Mouse (Mus musculus) layer of hippocampus, adult 2 months (tissue): Measurements from ENCODE around the gene Sema3c. TPM values are rescaled to one million over a fixed set of nuclear protein-coding genes. Genes with fewer than 3 reads are reported as not detected.
"Not testable (repeated sequence)": the region's sequence is repeated elsewhere in the genome, so short reads cannot be mapped to it uniquely, and the experiment has no call there.

Experiments used
- DNase-seq, 2 experiments: peaks; one replicate each; pipeline ENCODE4 v3.0.0; 2022; ENCODE audit warnings: low spot score in 2 of 2
- H3K27ac ChIP-seq: fragments of 200-600 bp; 2 replicates; pipeline ENCODE4 v1.8.1; 2022
- H3K4me3 ChIP-seq: fragments of 200-600 bp; 2 replicates; pipeline ENCODE4 v1.8.1; 2022; ENCODE audit warnings: mild to moderate bottlenecking
- CTCF ChIP-seq: fragments of 200-600 bp; conservative IDR thresholded peaks from 2 replicates; pipeline ENCODE4 v1.8.1; 2022; ENCODE audit warnings: antibody characterized with exemption, mild to moderate bottlenecking, moderate library complexity
- long read RNA-seq, 2 experiments: library from polyadenylated mRNA; stranded (forward); transcript quantifications; one replicate each; pipeline ENCODE4 v2.0.0; 2021; ENCODE audit warnings: borderline mapping rate in 2 of 2
- total RNA-seq, 2 experiments: library from RNA; stranded (reverse); gene quantifications; 2 replicates each; pipeline ENCODE4 v1.2.3; 2021

Sema3c gene
- 10 to 100 TPM; 17.1 to 19.7 TPM for total RNA-seq
- long read RNA-seq, experiment 1, full-length matches to known transcripts, result 16 of 20 reads
- long read RNA-seq, experiment 1, partial matches to known transcripts, result 3 of 20 reads
- long read RNA-seq, experiment 1, other reads (novel, unspliced or antisense), result 1 of 20 reads
- long read RNA-seq, experiment 2, full-length matches to known transcripts, result 16 of 18 reads
- long read RNA-seq, experiment 2, partial matches to known transcripts, result 1 of 18 reads
- long read RNA-seq, experiment 2, other reads (novel, unspliced or antisense), result 1 of 18 reads

DNA sequence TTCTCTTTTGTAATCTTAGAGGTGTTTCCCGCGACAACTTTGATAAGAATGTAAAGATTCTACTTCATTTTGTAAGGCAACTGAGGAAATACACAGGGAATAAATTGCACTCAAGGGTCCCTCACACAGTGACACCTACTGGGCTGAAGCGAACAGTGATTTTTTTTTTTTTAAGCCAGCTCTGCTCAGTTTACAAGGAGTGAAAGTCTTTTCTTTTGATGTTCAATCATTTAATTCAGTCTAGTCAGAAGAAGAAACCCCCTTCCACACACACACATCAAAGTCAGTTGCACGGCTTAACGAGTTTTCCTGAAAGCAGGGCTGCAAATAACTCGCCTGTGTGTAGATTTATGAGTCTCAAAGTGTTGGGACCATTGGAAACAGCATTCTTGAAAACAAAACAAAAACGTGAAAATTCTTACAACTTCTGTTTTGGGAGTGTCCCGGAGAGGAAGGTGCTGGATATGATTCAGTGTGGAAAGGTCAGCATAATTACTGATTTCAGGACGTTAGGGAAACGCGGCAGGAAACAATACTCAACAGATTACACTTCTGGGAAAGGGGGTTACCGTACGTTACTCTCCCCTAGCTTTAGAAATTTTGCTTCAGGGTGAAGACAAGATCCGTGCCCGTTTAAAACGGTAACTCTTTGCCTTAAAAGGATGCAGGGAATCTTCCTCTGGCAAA lies at the start of gene Sema3c:
TSS of gene Sema3c (plus strand) at position 588 of the 687 bp plus-strand sequence.
- peak within 1 kb of the TSS; percentile 71; the same call in 1 of the 2 replicates for H3K27ac ChIP-seq
- peak; percentile 82 for TF ChIP-seq CTCF
- peak within 1 kb of the TSS; percentile 69 for H3K4me3 ChIP-seq
- DNase-seq, result no peak

DNA sequence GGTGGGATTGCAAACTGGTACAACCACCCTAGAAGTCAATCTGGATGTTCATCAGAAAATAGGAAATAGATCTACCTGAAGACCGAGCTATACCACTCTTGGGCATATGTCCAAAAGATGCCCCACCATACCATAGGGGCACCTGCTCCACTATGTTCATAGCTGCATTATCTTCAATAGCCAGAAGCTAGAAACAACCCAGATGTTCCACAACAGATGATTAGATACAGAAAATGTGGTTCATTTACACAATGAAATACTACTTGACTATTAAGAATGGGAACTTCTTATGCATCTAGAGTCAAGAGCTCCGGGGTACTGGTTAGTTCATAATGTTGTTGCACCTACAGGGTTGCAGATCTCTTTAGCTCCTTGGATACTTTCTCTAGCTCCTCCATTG lies 42.9 kb upstream of the Sema3c start:
- H3K27ac ChIP-seq, H3K4me3 ChIP-seq, DNase-seq: not testable (repeated sequence)

DNA sequence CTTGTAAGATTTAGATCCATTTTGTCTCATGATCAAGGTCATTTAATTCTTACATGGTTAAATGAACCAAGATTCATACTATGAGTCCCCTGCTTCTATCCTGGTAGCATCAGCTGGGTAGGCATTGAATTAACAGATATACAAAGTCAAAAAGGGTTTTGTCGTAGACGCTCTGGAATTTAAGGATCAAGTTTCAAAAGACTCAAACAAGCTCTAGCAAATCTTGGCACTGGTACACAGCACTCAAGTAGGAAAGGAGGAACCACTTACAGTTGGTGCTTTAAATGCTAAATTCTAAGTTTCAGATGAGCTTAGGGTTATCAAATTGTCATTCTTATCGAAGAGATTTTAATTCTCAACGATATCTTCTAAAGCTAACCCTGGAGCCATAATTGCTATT lies 30.9 kb upstream of the Sema3c start:
- no peak overlapping the region for H3K4me3 ChIP-seq

DNA sequence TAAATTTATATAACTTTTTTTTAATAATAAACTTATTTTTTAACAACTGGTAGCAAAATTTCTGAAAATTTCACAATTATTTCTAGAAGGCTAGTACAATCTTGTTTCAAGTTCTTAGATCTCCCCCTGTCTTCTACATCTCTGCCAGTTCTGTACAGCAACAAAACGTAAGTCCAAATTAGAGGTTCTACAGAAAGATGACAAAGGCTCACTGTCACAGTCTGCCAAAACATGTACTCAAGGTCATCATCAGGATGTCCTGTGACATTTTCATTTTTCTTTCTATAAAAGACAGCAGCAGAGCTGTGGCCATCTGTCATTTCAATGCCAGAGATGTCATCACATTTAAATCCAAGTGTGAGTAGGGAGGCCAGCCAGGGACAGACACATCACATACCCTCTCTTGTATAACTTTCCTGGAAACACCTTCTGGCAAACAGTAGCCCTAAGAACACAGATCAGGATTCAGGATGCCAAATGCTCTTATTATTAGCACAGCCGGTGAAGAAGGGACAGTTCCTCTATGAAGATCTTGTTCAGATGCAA lies 29.1 kb upstream of the Sema3c start:
- H3K4me3 ChIP-seq, result no peak overlapping the region
- DNase-seq, result no peak
- no peak overlapping the region for H3K27ac ChIP-seq
- TF ChIP-seq CTCF, result no peak

More for the DNA sequence above, 30.9 kb upstream of the Sema3c start:
- DNase-seq, result no peak
- no peak overlapping the region for H3K27ac ChIP-seq
- no peak for TF ChIP-seq CTCF

DNA sequence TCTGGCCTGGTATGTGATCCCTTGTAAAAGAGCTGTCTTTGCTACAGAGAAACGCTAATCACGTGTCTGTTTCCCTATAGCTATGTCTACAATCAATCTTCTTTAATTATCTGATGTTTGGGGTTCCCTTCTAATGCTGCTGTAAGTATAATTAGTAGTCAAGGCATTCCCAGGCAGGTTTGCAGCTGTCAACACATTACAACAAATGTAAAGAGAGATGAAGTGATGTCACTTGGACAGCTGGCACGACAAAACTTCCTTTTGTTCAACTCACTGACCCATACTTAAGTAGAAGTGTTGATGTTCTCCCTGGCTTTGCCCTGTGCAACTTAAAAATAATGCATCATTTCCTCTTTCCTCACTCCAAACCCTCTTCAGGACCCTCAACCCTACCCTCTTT lies 22.4 kb upstream of the Sema3c start:
- no peak for TF ChIP-seq CTCF
- H3K27ac ChIP-seq, result no peak overlapping the region
- DNase-seq, result no peak
- no peak overlapping the region for H3K4me3 ChIP-seq

DNA sequence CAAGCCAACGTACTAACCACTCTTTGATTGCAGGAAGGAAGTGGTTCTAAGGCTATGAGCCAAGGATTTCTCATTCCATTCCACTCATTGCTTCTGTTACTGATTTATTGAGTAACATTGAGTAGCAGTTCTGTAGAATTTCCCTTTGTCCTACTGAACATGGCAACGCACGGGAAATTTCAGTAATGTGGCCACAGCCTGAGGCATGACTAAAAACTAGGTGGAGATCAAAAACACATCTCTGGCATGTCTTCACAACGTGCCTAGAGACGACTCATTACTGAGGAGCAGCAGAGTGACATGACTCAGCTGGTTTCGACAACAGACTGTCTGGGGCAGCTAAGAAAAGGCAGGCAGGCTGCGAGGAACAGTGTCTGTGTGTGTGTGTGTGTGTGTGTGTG lies 18.0 kb upstream of the Sema3c start:
- no peak overlapping the region for H3K4me3 ChIP-seq
- H3K27ac ChIP-seq, result no peak overlapping the region
- no peak for TF ChIP-seq CTCF
- no peak for DNase-seq

DNA sequence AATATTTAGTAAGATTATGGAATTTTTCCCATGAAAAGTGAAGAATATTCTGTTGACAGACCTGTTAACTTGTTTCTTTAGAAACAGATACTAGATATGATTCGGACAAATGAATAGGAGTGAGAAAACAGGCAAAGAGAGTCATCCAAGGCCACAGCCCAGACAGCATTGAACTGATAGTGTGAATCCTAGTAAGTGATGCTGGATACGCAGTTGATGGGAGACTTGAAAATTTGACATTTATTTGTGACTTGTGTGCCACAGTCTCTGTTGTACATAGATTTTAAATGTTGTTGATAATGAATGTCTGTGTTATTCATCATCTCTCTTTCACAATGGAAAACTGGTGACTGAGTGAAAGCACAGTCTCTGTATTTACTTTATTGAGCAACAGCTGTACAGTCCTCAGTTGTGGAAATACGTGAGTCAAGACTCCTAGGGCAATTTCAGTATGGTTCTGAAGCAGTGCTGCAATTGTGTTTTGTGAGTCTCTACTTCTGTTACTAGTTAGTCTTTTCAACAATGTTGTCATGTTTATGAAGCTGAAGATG lies 17.3 kb upstream of the Sema3c start:
- H3K4me3 ChIP-seq, result no peak overlapping the region
- DNase-seq, result no peak
- TF ChIP-seq CTCF, result no peak
- H3K27ac ChIP-seq, result no peak overlapping the region

DNA sequence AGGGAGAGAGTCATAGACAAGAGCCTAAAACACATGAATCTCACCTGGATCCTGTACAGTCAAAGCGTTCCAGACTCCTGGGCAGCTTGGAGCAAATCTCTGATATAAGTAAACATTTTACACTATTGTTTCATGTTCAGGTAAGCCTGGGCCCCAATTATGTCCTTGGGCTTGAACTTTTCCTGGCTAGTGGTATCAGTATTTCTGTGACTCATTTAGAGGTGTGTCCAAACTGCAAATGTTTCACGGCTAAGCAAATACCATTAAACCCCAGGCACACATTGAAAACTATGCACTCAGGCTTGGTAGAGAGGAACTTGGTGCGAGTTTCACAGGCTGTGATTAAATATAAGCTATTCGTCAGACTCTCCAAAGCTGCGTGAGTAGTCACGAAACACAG lies 2.5 kb upstream of the Sema3c start:
- Histone ChIP-seq H3K4me3 (no peak overlapping the region), H3K27ac (no peak overlapping the region)
- no peak for TF ChIP-seq CTCF

DNA sequence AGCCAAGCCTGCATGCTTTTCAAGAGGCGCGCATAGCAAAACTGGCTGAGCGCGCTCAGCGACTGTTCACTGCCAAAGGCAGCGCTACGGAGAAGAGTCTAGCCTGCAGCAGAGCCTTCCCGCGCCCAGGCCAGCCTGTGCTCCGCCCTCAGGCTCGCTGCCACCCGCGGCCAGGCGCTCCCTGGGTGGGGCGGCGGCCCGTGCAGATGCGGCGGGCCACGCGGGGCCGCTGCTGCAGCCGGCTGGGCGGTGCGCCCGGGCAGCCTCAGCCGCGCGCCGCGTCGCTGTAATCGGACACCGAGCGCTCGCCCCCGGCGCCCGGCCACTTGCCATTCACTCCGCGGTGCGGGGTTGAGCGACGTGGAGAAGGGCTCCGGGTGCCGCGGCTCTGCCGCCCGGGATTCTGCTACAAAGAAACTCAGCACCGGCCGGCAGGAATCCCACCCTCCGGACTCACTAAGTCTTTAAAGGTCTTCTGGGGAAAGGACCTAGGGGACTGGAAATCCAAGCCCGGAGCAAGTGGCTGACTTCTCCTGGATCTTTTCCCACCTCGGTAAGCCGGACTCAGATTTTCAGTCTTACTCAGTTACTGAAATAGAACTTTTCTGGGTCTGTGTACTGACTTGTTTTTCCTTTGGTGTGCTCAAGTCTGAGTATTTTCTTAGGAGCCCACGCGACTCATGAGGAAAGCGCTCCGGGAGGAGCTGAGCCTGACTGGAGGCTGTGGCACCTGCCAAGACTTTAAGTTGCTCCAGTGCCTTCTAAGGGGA lies 517 bp downstream of the Sema3c start:
- peak in 1 of 2 experiments; percentile 36 for DNase-seq
- TF ChIP-seq CTCF, result no peak

More for the DNA sequence above, 2.5 kb upstream of the Sema3c start:
- no peak for DNase-seq

DNA sequence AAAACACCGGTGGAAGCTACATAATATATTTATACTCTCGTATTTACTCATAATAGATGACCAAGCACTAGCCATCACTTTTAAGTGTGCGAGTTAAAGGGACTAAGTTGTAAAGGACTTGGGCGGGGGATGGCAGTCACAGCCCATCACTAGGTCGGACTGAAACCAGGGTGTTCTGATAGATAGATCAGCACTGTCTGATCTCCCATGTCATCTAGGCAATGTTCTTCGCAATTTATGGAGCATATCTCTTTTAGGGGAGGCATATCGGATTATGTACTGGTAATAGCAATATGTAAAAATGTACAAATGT lies 1.1 kb downstream of the Sema3c start:
- Histone ChIP-seq H3K27ac (peak overlapping the region; percentile 71; the same call in 1 of the 2 replicates), H3K4me3 (peak overlapping the region; percentile 69)
- no peak for DNase-seq
- TF ChIP-seq CTCF, result no peak

More for the DNA sequence above, 517 bp downstream of the Sema3c start:
- Histone ChIP-seq H3K27ac (peak overlapping the region; percentile 71; the same call in 1 of the 2 replicates), H3K4me3 (peak overlapping the region; percentile 69)

DNA sequence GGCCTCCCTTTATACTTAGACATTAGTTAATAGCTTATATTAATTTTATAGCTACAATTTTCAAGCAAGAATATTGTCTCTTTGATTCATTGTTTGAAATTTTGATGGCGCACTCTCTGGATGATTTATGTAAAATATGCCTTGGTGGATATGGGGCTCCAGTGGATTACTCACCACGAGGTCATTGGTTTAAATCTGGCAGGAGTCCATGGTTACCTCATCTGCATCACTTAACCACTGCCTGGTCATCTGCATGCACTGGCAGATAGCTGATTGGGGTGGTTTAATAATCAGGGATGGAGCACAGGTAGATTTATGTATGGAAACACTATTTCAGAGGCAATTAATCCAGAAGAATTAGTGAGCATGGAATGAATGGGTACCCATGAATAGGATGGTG lies 2.0 kb downstream of the Sema3c start:
- Histone ChIP-seq H3K4me3 (peak overlapping the region; percentile 69; the same call in 1 of the 2 replicates), H3K27ac (no peak overlapping the region)
- DNase-seq, result no peak
- no peak for TF ChIP-seq CTCF

DNA sequence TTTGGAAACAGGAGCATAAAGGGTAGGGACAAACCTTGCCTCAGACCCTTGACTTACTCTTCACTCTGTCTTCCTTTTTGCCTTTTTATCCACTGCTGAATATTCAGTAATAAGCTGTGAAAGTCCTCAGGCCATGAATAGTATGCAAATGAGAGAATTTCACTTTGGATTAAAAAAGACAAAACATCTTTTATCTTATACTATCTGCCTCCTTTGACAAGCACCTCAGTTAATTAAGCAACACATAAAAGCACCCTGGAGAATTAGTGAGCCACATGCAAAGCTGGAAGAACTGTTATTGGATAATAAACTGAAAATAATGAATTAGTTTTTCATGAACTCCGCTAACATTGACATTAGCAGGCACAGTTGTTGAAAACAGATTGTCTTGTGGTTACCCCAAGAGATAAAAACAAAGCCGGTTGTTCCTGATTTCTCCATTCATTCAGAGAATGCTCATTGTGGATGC lies 8.0 kb downstream of the Sema3c start:
- Histone ChIP-seq H3K4me3 (no peak overlapping the region), H3K27ac (no peak overlapping the region)

More for the DNA sequence above, 8.0 kb downstream of the Sema3c start:
- DNase-seq, result no peak
- no peak for TF ChIP-seq CTCF
